Mouse (Mus musculus): ENCODE data around the gene Ercc5. TPM values are rescaled to one million over a fixed set of nuclear protein-coding genes. Genes with fewer than 3 reads are reported as not detected.
A peak's percentile ranks its signal among the peaks of the same experiment; 100 is the strongest.

Gene Ercc5
- total RNA-seq (2014; rRNA removed) (14.3 and 14.9 TPM in 2 replicates), polyA plus RNA-seq (2012; rRNA removed) (2.4 and 3.1 TPM in 2 replicates)

GRCm38 (mm10) chr1:44147563-44148381 is at the start of gene Ercc5:
Ercc5 (plus strand) TSS chr1:44147744.
- peak within 1 kb of the TSS; percentile 88 for H3K4me3 ChIP-seq (ENCODE audit: insufficient read depth, low read depth, low read length)
- H3K36me3 ChIP-seq (ENCODE audit: control insufficient read depth, insufficient read depth, low read length): peaks cover 6% of the 10 kb centered on the region
- no peaks in the 10 kb centered on the region for H3K27me3 ChIP-seq (ENCODE audit: control insufficient read depth, insufficient read depth, low read length)
- peaks cover 7% of the 10 kb centered on the region for H3K4me1 ChIP-seq (ENCODE audit: control insufficient read depth, insufficient read depth, low read length)
- H3K27ac ChIP-seq (replicated peaks; ENCODE audit: insufficient read depth, low read depth, low read length): peak within 1 kb of the TSS; percentile 91
- TF ChIP-seq POLR2A (IDR thresholded peaks at IDR 0.05; ENCODE audit: extremely low read depth, insufficient read depth, low read length) (peak; percentile 83), CTCF (IDR thresholded peaks at IDR 0.05; ENCODE audit: low read depth, low read length) (no peak)
- peaks cover 3% of the 10 kb centered on the region; the same call in 1 of the 2 replicates for H3K79me2 ChIP-seq (ENCODE audit: control insufficient read depth, insufficient read depth, low read length)
- WGBS: under 1% methylated on average over 66 of the region's 66 CpGs
- DNase-seq (ENCODE audit: extremely low read depth, low read depth, low spot score): peak; percentile 95
- H3K9ac ChIP-seq (ENCODE audit: low read depth, low read length): peak within 1 kb of the TSS; percentile 92

GRCm38 (mm10) chr1:44101448-44102225 is 45.9 kb upstream of the Ercc5 start:
- no peak for TF ChIP-seq POLR2A (IDR thresholded peaks at IDR 0.05; ENCODE audit: extremely low read depth, insufficient read depth, low read length)
- TF ChIP-seq CTCF (IDR thresholded peaks at IDR 0.05; ENCODE audit: low read depth, low read length): no peak
- peak; percentile 52 for DNase-seq (ENCODE audit: extremely low read depth, low read depth, low spot score)
- H3K79me2 ChIP-seq (ENCODE audit: control insufficient read depth, insufficient read depth, low read length): peaks cover 9% of the 10 kb centered on the region; the same call in 1 of the 2 replicates
- H3K9ac ChIP-seq (ENCODE audit: low read depth, low read length): peak overlapping the region; percentile 87
- H3K27ac ChIP-seq (replicated peaks; ENCODE audit: insufficient read depth, low read depth, low read length): peak overlapping the region; percentile 64
- peaks cover 5% of the 10 kb centered on the region for H3K36me3 ChIP-seq (ENCODE audit: control insufficient read depth, insufficient read depth, low read length)
- WGBS: under 1% methylated on average over 55 of the region's 55 CpGs
- H3K27me3 ChIP-seq (ENCODE audit: control insufficient read depth, insufficient read depth, low read length): no peaks in the 10 kb centered on the region
- H3K4me1 ChIP-seq (ENCODE audit: control insufficient read depth, insufficient read depth, low read length): peaks cover 1% of the 10 kb centered on the region; the same call in 1 of the 2 replicates
- H3K4me3 ChIP-seq (ENCODE audit: insufficient read depth, low read depth, low read length): peak overlapping the region; percentile 83

- Histone ChIP-seq H3K4me3 (ENCODE audit: insufficient read depth, low read depth, low read length) (peak within 1 kb of the TSS; percentile 83), H3K4me1 (ENCODE audit: control insufficient read depth, insufficient read depth, low read length) (peaks cover 1% of the 10 kb centered on the region; the same call in 1 of the 2 replicates), H3K9ac (ENCODE audit: low read depth, low read length) (peak within 1 kb of the TSS; percentile 87), H3K27me3 (ENCODE audit: control insufficient read depth, insufficient read depth, low read length) (no peaks in the 10 kb centered on the region), H3K36me3 (ENCODE audit: control insufficient read depth, insufficient read depth, low read length) (peaks cover 9% of the 10 kb centered on the region), H3K27ac (replicated peaks; ENCODE audit: insufficient read depth, low read depth, low read length) (peak within 1 kb of the TSS; percentile 64), H3K79me2 (ENCODE audit: control insufficient read depth, insufficient read depth, low read length) (peaks cover 9% of the 10 kb centered on the region; the same call in 1 of the 2 replicates)
- peak; percentile 82 for DNase-seq (ENCODE audit: extremely low read depth, low read depth, low spot score)
- TF ChIP-seq CTCF (IDR thresholded peaks at IDR 0.05; ENCODE audit: low read depth, low read length) (no peak), POLR2A (IDR thresholded peaks at IDR 0.05; ENCODE audit: extremely low read depth, insufficient read depth, low read length) (peak; percentile 81)
- WGBS: under 1% methylated on average over 55 of the region's 55 CpGs
Measured at GRCm38 (mm10) chr1:44102259-44102717, 45.3 kb upstream of the Ercc5 start, which contains the start of gene Tex30. Tex30 (minus strand) TSS chr1:44102441.

- Histone ChIP-seq H3K79me2 (ENCODE audit: control insufficient read depth, insufficient read depth, low read length) (peaks cover 7% of the 10 kb centered on the region; the same call in 1 of the 2 replicates), H3K27me3 (ENCODE audit: control insufficient read depth, insufficient read depth, low read length) (no peaks in the 10 kb centered on the region), H3K27ac (replicated peaks; ENCODE audit: insufficient read depth, low read depth, low read length) (no peak overlapping the region), H3K36me3 (ENCODE audit: control insufficient read depth, insufficient read depth, low read length) (peaks cover 14% of the 10 kb centered on the region), H3K4me3 (ENCODE audit: insufficient read depth, low read depth, low read length) (no peak overlapping the region), H3K4me1 (ENCODE audit: control insufficient read depth, insufficient read depth, low read length) (peaks cover 1% of the 10 kb centered on the region; the same call in 1 of the 2 replicates), H3K9ac (ENCODE audit: low read depth, low read length) (no peak overlapping the region)
- WGBS: 17% methylated on average over 5 of the region's 5 CpGs
- TF ChIP-seq CTCF (IDR thresholded peaks at IDR 0.05; ENCODE audit: low read depth, low read length) (no peak), POLR2A (IDR thresholded peaks at IDR 0.05; ENCODE audit: extremely low read depth, insufficient read depth, low read length) (no peak)
- no peak for DNase-seq (ENCODE audit: extremely low read depth, low read depth, low spot score)
Measured at GRCm38 (mm10) chr1:44102939-44103338, 44.6 kb upstream of the Ercc5 start.

GRCm38 (mm10) chr1:44117571-44117970 is 30.0 kb upstream of the Ercc5 start:
- Histone ChIP-seq H3K79me2 (ENCODE audit: control insufficient read depth, insufficient read depth, low read length) (no peaks in the 10 kb centered on the region), H3K4me3 (ENCODE audit: insufficient read depth, low read depth, low read length) (no peak overlapping the region), H3K27me3 (ENCODE audit: control insufficient read depth, insufficient read depth, low read length) (no peaks in the 10 kb centered on the region), H3K9ac (ENCODE audit: low read depth, low read length) (no peak overlapping the region), H3K36me3 (ENCODE audit: control insufficient read depth, insufficient read depth, low read length) (peaks cover 16% of the 10 kb centered on the region), H3K4me1 (ENCODE audit: control insufficient read depth, insufficient read depth, low read length) (no peaks in the 10 kb centered on the region; the same call in 1 of the 2 replicates), H3K27ac (replicated peaks; ENCODE audit: insufficient read depth, low read depth, low read length) (no peak overlapping the region)
- DNase-seq (ENCODE audit: extremely low read depth, low read depth, low spot score): no peak
- TF ChIP-seq POLR2A (IDR thresholded peaks at IDR 0.05; ENCODE audit: extremely low read depth, insufficient read depth, low read length) (no peak), CTCF (IDR thresholded peaks at IDR 0.05; ENCODE audit: low read depth, low read length) (no peak)
